Mouse (Mus musculus): Measurements from ENCODE around the gene Bmp2. TPM values are rescaled to one million over a fixed set of nuclear protein-coding genes. Genes with fewer than 3 reads are reported as not detected.

Bmp2 gene
- total and polyA plus RNA-seq, 3 experiments, result not detected

- peaks cover 27% of the 10 kb centered on the region for H3K9me3 ChIP-seq (replicated peaks; ENCODE audit: low read length)
- no peak overlapping the region for H3K9ac ChIP-seq (ENCODE audit: insufficient read depth, low read depth)
- dilution Hi-C loops (cut with MboI; ENCODE audit: extremely low pct_ligation_motif_present, extremely low pct_unique_long_range_greater_than_20kb, low sequenced_read_pairs) (no loop called here), in situ Hi-C loops (cut with MboI; ENCODE audit: low pct_ligation_motif_present, low pct_unique_long_range_greater_than_20kb, low sequenced_read_pairs) (no loop called here)
- H3K4me1 ChIP-seq (ENCODE audit: control insufficient read depth in 1 of 2, insufficient read depth in 2 of 2), result no peaks in the 10 kb centered on the region
- DNase-seq (ENCODE audit: extremely low read depth), result no peak
- H3K27me3 ChIP-seq (replicated peaks), result no peaks in the 10 kb centered on the region
- no peak overlapping the region for H3K4me2 ChIP-seq (ENCODE audit: insufficient read depth, low read depth, poor library complexity, severe bottlenecking)
- no peak overlapping the region for H3K4me3 ChIP-seq (replicated peaks in 1 of 3; ENCODE audit: low read depth in 2 of 3, low read length in 2 of 3, poor library complexity in 1 of 3)
- no peak overlapping the region for H3K27ac ChIP-seq (ENCODE audit: insufficient read depth, low read depth)
- no peaks in the 10 kb centered on the region for H3K36me3 ChIP-seq (replicated peaks in 1 of 2; ENCODE audit: control insufficient read depth in 1 of 2, insufficient read depth in 1 of 2, low read length in 1 of 2)
- no peak for TF ChIP-seq USF2 (conservative IDR thresholded peaks at IDR 0.05; ENCODE audit: low read depth, low read length)
- no peak for TF ChIP-seq GABPA (IDR thresholded peaks at IDR 0.05; ENCODE audit: insufficient replicate concordance, low read depth, low read length)
- no peak for TF ChIP-seq RAD21 (IDR thresholded peaks at IDR 0.05; ENCODE audit: low read depth, low read length)
- TF ChIP-seq CHD2 (IDR thresholded peaks at IDR 0.05; ENCODE audit: low read length), result no peak
- TF ChIP-seq POLR2A (IDR thresholded peaks at IDR 0.05; ENCODE audit: low read depth, low read length), result no peak
- no peak for TF ChIP-seq PAX5 (IDR thresholded peaks at IDR 0.05; ENCODE audit: low read length)
- no peak for TF ChIP-seq SIN3A (IDR thresholded peaks at IDR 0.05; ENCODE audit: low read length)
- TF ChIP-seq CHD1 (IDR thresholded peaks at IDR 0.05; ENCODE audit: low read depth, low read length), result no peak
- TF ChIP-seq EP300 (IDR thresholded peaks at IDR 0.05; ENCODE audit: low read length), result no peak
- no peak for TF ChIP-seq MYC (IDR thresholded peaks at IDR 0.05; ENCODE audit: low read depth, low read length)
- no peaks in the 10 kb centered on the region for H3K79me2 ChIP-seq (replicated peaks; ENCODE audit: control insufficient read depth, extremely low read depth, insufficient read depth, poor library complexity, severe bottlenecking)
Observed at GRCm38 (mm10) chr2:133535481-133535880, 16.5 kb upstream of the Bmp2 start.

- in situ Hi-C loops (cut with MboI; ENCODE audit: low pct_ligation_motif_present, low pct_unique_long_range_greater_than_20kb, low sequenced_read_pairs) (no loop called here), dilution Hi-C loops (cut with MboI; ENCODE audit: extremely low pct_ligation_motif_present, extremely low pct_unique_long_range_greater_than_20kb, low sequenced_read_pairs) (no loop called here)
- Histone ChIP-seq H3K36me3 (replicated peaks in 1 of 2; ENCODE audit: control insufficient read depth in 1 of 2, insufficient read depth in 1 of 2, low read length in 1 of 2) (no peaks in the 10 kb centered on the region), H3K79me2 (replicated peaks; ENCODE audit: control insufficient read depth, extremely low read depth, insufficient read depth, poor library complexity, severe bottlenecking) (no peaks in the 10 kb centered on the region), H3K4me3 (replicated peaks in 1 of 3; ENCODE audit: low read depth in 2 of 3, low read length in 2 of 3, poor library complexity in 1 of 3) (no peak overlapping the region), H3K4me2 (ENCODE audit: insufficient read depth, low read depth, poor library complexity, severe bottlenecking) (no peak overlapping the region), H3K27me3 (replicated peaks) (no peaks in the 10 kb centered on the region), H3K9ac (ENCODE audit: insufficient read depth, low read depth) (no peak overlapping the region), H3K4me1 (ENCODE audit: control insufficient read depth in 1 of 2, insufficient read depth in 2 of 2) (no peaks in the 10 kb centered on the region), H3K27ac (ENCODE audit: insufficient read depth, low read depth) (no peak overlapping the region), H3K9me3 (replicated peaks; ENCODE audit: low read length) (peaks cover 30% of the 10 kb centered on the region)
- DNase-seq (ENCODE audit: extremely low read depth), result no peak
- no peak for TF ChIP-seq CHD1 (IDR thresholded peaks at IDR 0.05; ENCODE audit: low read depth, low read length)
- no peak for TF ChIP-seq SIN3A (IDR thresholded peaks at IDR 0.05; ENCODE audit: low read length)
- no peak for TF ChIP-seq BHLHE40 (IDR thresholded peaks at IDR 0.05; ENCODE audit: low read depth, low read length)
- TF ChIP-seq PAX5 (IDR thresholded peaks at IDR 0.05; ENCODE audit: low read length), result no peak
- no peak for TF ChIP-seq MEF2A (IDR thresholded peaks at IDR 0.05; ENCODE audit: borderline replicate concordance, low read depth, low read length)
- TF ChIP-seq HCFC1 (IDR thresholded peaks at IDR 0.05; ENCODE audit: low read depth, low read length), result no peak
- TF ChIP-seq ZC3H11A (IDR thresholded peaks at IDR 0.05; ENCODE audit: low read depth, low read length), result no peak
- no peak for TF ChIP-seq CTCF (conservative IDR thresholded peaks at IDR 0.05 in 1 of 2, IDR thresholded peaks at IDR 0.05 in 1 of 2; ENCODE audit: low read depth in 2 of 2, low read length in 2 of 2)
- no peak for TF ChIP-seq ZMIZ1 (IDR thresholded peaks at IDR 0.05; ENCODE audit: low read depth, low read length)
Observed at GRCm38 (mm10) chr2:133536812-133537211, 15.1 kb upstream of the Bmp2 start.
